Mouse (Mus musculus): ENCODE data around the gene Chka. TPM values are rescaled to one million over a fixed set of nuclear protein-coding genes. Genes with fewer than 3 reads are reported as not detected.

Gene Chka
- polyA plus RNA-seq, 1 experiment from 2014 or later: 65.9 TPM

DNA sequence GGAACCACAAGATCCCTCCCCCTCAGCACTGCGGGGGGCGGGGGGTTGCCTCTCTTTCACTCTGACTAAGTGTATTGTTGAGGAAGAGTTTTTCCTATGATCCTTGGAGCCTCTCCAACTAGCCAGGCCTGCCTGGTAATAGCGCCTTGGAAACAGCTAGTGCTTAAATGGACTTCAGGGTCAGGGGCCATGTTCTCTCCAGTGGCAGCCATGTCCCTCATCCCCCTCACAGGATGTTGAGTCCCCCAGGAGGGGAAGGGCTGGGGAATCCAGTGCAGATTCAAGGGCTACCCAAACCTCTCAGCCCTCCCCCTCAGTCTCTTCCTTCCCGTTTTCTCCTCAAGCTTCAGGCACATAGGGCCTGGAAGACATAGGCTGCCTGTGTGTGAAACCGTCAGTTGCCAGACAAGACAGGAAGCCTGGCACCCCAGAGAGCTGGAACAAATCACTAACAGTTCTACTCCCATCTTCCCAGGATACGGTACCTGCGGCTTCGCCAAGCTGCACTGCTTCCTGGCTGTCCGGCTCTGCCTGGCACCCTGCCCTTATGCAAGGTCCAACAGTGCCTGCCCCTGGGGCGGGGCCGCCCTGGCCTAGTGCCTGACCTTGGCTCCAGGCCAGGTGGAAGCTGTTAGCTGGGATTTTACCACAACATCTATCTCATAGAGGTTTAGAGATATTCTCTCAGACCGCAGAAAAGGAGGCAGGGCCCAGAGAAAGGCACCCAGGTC, 77.8 kb downstream of the Chka start, which contains the start of gene Aldh3b1:
Aldh3b1 (minus strand) TSS at position 598 of the 731 bp plus-strand sequence.
- WGBS: 7% methylated on average over 12 of the region's 12 CpGs
- H3K36me3 ChIP-seq (ENCODE audit: insufficient read depth, low read length): no peaks in the 10 kb centered on the region
- no peak for TF ChIP-seq EP300 (IDR thresholded peaks at IDR 0.05)
- TF ChIP-seq CTCF (IDR thresholded peaks at IDR 0.05): no peak
- H3K9ac ChIP-seq (replicated peaks; ENCODE audit: low read depth): no peak within 1 kb of the TSS
- H3K4me1 ChIP-seq (ENCODE audit: insufficient read depth, low read depth, low read length): peaks cover 19% of the 10 kb centered on the region
- peak within 1 kb of the TSS; percentile 43 for H3K4me2 ChIP-seq (replicated peaks; ENCODE audit: low read depth, low read length)
- no peaks in the 10 kb centered on the region for H3K9me3 ChIP-seq (ENCODE audit: low read length)
- H3K27me3 ChIP-seq (replicated peaks; ENCODE audit: insufficient read depth, low read length): no peaks in the 10 kb centered on the region
- H3K4me3 ChIP-seq (ENCODE audit: low read depth, low read length): no peak within 1 kb of the TSS
- DNase-seq (ENCODE audit: low spot score) (peak; percentile 83), ATAC-seq (peak; percentile 78)
- H3K27ac ChIP-seq (ENCODE audit: low read length): peak within 1 kb of the TSS; percentile 76

DNA sequence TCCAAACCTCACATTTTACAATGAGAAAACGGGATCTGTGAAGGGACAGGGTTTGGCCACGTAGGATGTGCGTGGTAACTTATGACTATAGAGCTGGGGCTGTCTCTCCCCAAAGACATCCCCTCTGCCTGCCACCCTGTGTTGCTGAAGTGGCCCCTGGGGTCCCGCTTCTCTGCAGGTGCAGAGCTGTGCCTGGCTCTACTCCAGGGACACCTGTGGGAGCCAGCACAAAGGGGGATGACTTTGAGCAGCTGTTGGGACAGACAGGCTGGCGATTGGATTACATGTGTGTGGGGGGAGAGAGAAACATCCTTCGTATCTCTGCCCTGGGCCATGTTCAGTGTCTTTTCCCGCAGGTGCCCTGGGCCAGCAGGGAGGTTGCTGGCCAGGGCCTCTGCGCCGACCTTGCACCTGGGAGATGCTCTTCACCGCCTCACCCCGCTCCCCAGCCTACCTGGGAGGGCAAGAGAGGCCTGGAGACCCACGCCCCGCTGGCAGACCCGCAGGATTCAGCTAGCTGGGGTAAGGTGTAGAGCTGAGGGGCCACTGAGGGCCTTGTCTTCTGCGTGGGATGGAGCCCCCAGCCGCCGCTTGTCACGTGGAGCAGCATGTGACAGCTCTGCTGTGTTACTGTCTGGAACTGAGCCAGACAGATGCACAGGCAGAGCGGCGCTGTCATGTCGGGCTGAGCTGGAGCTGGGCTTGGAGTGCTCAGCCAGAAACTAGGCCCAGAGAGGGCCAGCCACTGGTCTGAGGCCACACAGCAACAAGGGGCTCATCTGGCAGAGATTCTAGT, 78.9 kb downstream of the Chka start:
- Histone ChIP-seq H3K4me3 (ENCODE audit: low read depth, low read length) (no peak overlapping the region), H3K27me3 (replicated peaks; ENCODE audit: insufficient read depth, low read length) (no peaks in the 10 kb centered on the region), H3K4me2 (replicated peaks; ENCODE audit: low read depth, low read length) (no peak overlapping the region), H3K9ac (replicated peaks; ENCODE audit: low read depth) (no peak overlapping the region), H3K36me3 (ENCODE audit: insufficient read depth, low read length) (no peaks in the 10 kb centered on the region), H3K9me3 (ENCODE audit: low read length) (no peaks in the 10 kb centered on the region), H3K4me1 (ENCODE audit: insufficient read depth, low read depth, low read length) (peaks cover 18% of the 10 kb centered on the region), H3K27ac (ENCODE audit: low read length) (peak overlapping the region; percentile 76)
- TF ChIP-seq CTCF (IDR thresholded peaks at IDR 0.05): no peak
- TF ChIP-seq EP300 (IDR thresholded peaks at IDR 0.05): no peak
- no peak for ATAC-seq
- DNase-seq (ENCODE audit: low spot score): no peak
- 57% methylated on average over 18 of the region's 21 CpGs for WGBS

DNA sequence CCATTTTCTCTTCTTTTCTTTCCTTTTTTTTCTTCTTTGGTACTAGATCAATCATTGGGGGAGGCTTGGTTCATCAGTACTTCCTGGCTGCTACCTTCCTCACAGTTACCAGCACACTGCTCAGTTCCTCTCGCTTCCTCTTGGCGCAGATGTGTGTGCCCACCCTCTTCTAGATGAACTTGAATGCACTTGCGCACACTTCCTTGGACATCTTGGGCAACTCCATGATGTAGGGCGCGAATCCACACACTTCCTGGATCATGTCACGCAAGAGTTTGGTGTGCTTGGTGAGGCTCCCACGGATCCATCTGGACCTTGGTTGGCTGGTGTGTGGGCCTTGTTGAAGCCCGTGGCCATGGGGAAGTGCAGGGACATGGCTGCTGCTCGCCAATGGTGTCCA, 80.1 kb downstream of the Chka start:
- Histone ChIP-seq H3K27ac (ENCODE audit: low read length) (no peak overlapping the region), H3K27me3 (replicated peaks; ENCODE audit: insufficient read depth, low read length) (no peaks in the 10 kb centered on the region), H3K4me1 (ENCODE audit: insufficient read depth, low read depth, low read length) (peaks cover 24% of the 10 kb centered on the region), H3K36me3 (ENCODE audit: insufficient read depth, low read length) (no peaks in the 10 kb centered on the region), H3K9me3 (ENCODE audit: low read length) (no peaks in the 10 kb centered on the region), H3K4me3 (ENCODE audit: low read depth, low read length) (no peak overlapping the region), H3K4me2 (replicated peaks; ENCODE audit: low read depth, low read length) (no peak overlapping the region), H3K9ac (replicated peaks; ENCODE audit: low read depth) (no peak overlapping the region)
- ATAC-seq (no peak), DNase-seq (ENCODE audit: low spot score) (no peak)
- WGBS: 91% methylated on average over 9 of the region's 9 CpGs
- TF ChIP-seq CTCF (IDR thresholded peaks at IDR 0.05): no peak
- TF ChIP-seq EP300 (IDR thresholded peaks at IDR 0.05): no peak

DNA sequence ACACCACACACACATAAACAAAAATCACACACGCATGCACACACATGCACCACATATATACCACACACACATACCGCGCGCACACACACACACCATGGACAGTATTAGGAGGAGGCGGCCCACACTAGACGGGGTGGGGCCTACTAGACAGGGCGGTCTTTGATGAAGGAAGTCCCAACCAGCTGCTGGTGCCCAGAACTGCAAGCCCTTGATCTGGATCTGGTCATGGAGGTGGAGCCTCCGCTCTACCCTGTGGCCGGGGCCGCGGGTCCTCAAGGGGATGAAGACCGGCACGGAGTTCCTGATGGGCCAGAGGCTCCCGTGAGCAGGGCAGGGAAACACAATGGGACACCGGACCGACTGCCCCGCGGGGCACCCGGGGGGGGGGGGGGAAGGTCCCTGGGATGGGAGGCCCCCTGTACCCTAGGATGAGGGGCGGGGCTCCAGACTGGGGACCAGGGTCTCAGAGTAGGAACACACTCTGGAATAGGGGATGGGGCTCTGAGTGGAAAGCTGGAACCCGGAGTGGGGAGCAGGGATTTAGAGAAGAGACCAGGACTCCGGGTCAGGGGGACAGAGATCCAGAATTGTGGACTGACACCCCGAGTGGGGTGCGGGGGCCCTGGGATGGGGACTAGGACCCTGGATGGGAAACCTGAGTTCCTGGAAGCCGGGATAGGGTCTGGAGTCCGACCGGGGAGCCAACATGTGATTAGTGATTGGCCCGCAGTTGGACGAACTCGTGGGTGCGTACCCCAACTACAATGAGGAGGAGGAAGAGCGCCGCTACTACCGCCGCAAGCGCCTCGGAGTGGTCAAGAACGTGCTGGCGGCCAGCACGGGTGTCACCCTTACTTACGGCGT, 83.7 kb downstream of the Chka start, which contains the start of gene Unc93b1:
Unc93b1 (plus strand) TSS at position 155 of the 864 bp plus-strand sequence.
- Histone ChIP-seq H3K27me3 (replicated peaks; ENCODE audit: insufficient read depth, low read length) (no peaks in the 10 kb centered on the region), H3K9me3 (ENCODE audit: low read length) (no peaks in the 10 kb centered on the region), H3K27ac (ENCODE audit: low read length) (peak within 1 kb of the TSS; percentile 47; the same call in 1 of the 2 replicates), H3K4me1 (ENCODE audit: insufficient read depth, low read depth, low read length) (peaks cover 9% of the 10 kb centered on the region; the same call in 1 of the 2 replicates), H3K9ac (replicated peaks; ENCODE audit: low read depth) (peak within 1 kb of the TSS; percentile 51), H3K36me3 (ENCODE audit: insufficient read depth, low read length) (no peaks in the 10 kb centered on the region), H3K4me2 (replicated peaks; ENCODE audit: low read depth, low read length) (peak within 1 kb of the TSS; percentile 92), H3K4me3 (ENCODE audit: low read depth, low read length) (peak within 1 kb of the TSS; percentile 55)
- ATAC-seq: peak; percentile 94
- 7% methylated on average over 40 of the region's 42 CpGs for WGBS
- TF ChIP-seq CTCF (IDR thresholded peaks at IDR 0.05) (no peak), EP300 (IDR thresholded peaks at IDR 0.05) (no peak)
- peak; percentile 93 for DNase-seq (ENCODE audit: low spot score)

DNA sequence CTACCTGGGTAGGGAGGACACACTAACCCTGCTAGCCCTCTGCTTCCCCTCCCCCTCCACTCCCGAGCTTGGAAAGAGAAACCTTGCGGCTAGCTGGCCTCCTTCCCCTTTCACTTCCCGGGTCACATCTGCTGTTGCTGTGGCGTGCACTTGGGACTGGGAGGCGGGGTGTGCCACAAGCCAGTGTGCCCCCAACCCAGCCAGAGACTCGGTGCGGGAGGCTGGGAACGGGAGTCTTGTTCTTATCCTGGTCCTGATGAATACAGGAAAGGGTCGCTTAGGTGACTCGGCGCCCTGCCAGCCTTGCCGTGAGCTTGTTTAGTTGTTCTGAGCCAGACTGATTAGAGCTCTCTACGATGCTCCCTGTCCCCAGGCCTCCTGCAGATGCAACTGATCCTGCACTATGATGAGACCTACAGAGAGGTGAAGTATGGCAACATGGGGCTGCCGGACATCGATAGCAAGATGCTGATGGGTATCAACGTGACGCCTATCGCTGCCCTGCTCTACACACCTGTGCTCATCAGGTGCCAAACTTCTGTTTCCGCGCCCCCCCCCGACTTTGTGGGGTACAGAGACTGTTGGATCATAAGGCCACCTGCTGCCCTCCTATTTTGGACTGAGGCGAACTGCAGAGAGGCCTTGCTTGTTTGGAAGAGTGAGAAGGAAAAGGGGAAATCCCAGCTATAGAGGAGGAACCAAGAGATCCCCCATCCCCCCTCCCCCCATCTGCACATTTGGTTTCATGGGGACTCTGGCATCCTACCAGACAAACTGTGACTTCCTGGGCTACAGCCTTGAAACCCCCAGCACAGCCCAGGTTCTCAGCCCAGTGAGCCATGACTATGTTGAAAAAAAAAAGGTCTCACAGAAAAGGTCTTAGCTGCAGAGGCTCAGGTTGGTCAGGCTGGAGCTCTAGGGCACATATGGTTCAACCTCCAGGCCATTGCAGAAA, 84.6 kb downstream of the Chka start:
- Histone ChIP-seq H3K9ac (replicated peaks; ENCODE audit: low read depth) (peak overlapping the region; percentile 51), H3K4me2 (replicated peaks; ENCODE audit: low read depth, low read length) (peak overlapping the region; percentile 92), H3K36me3 (ENCODE audit: insufficient read depth, low read length) (no peaks in the 10 kb centered on the region), H3K4me3 (ENCODE audit: low read depth, low read length) (peak overlapping the region; percentile 55), H3K27ac (ENCODE audit: low read length) (peak overlapping the region; percentile 47; the same call in 1 of the 2 replicates), H3K9me3 (ENCODE audit: low read length) (no peaks in the 10 kb centered on the region), H3K27me3 (replicated peaks; ENCODE audit: insufficient read depth, low read length) (no peaks in the 10 kb centered on the region), H3K4me1 (ENCODE audit: insufficient read depth, low read depth, low read length) (peaks cover 6% of the 10 kb centered on the region; the same call in 1 of the 2 replicates)
- TF ChIP-seq EP300 (IDR thresholded peaks at IDR 0.05) (no peak), CTCF (IDR thresholded peaks at IDR 0.05) (no peak)
- WGBS: 8% methylated on average over 22 of the region's 22 CpGs
- ATAC-seq (peak; percentile 59), DNase-seq (ENCODE audit: low spot score) (peak; percentile 76)
